Mouse (Mus musculus): ENCODE data around the gene Scamp2. TPM values are rescaled to one million over a fixed set of nuclear protein-coding genes. Genes with fewer than 3 reads are reported as not detected.

Gene Scamp2
- polyA plus RNA-seq, 1 experiment from 2014 or later, result 45.0 TPM

GRCm38 (mm10) chr9:57577144-57577849, 16.6 kb downstream of the Scamp2 start:
- no peak for ATAC-seq (ENCODE audit: low FRiP score)

GRCm38 (mm10) chr9:57584991-57585390, 24.2 kb downstream of the Scamp2 start:
- WGBS, result 88% methylated on average over 3 of the region's 3 CpGs

More at GRCm38 (mm10) chr9:57577144-57577849, 16.6 kb downstream of the Scamp2 start:
- H3K36me3 ChIP-seq (replicated peaks; ENCODE audit: control insufficient read depth, insufficient read depth), result peaks cover 55% of the 10 kb centered on the region
- H3K4me2 ChIP-seq (replicated peaks), result no peak overlapping the region
- 81% methylated on average over 6 of the region's 6 CpGs for WGBS
- no peak overlapping the region for H3K9ac ChIP-seq
- DNase-seq (ENCODE audit: low spot score), result no peak
- no peaks in the 10 kb centered on the region for H3K4me1 ChIP-seq (replicated peaks; ENCODE audit: control insufficient read depth, insufficient read depth, low read length)
- no peaks in the 10 kb centered on the region for H3K27me3 ChIP-seq (ENCODE audit: control insufficient read depth, insufficient read depth, low read length)
- H3K9me3 ChIP-seq (ENCODE audit: control insufficient read depth, low read length), result no peaks in the 10 kb centered on the region
- H3K27ac ChIP-seq, result no peak overlapping the region
- no peak overlapping the region for H3K4me3 ChIP-seq (replicated peaks; ENCODE audit: low read length)

DNA sequence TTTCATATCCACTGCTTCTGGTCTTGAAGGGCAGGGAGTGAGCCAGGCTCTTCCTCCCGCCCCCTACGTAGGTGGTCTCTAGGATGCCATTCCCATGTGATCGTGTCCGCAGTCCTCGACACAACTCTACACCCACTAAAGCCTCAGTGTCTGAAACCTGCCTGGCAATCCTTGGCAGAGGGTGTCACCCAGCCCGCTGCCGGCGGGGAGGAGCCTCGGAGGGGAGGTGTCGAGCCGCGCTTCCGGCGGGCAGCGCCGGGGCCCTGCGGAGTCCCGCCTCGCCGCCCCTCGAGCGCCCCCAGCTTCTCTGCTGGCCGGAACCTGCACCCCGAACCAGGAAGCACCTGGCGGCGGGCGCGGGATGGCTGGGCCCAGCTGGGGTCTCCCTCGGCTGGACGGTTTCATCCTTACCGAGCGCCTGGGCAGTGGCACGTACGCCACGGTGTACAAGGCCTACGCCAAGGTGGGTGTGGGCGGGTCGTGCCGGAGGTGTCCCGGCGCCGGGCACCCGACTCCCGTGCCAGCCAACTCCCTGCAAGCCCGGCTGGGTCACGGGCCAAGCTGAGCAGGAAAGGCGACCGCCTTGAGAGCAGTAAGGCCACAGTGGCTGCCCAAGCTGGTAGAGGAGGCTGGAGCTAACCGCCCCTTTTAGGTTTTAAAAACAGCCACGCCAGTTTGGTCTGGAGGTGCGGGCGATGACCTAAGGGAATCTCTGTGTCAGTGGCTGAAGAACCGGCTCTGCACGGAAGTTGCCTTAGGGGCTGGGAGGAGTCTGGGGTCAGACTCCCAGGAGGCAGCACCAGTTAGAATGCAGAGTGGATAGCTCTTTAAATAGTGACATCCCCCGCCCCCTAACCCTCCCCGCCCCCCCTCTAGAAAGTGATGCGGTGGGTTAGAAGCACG, 28.7 kb downstream of the Scamp2 start, which contains the start of gene Ulk3:
Ulk3 (plus strand) TSS at position 229 of the 903 bp plus-strand sequence.
- no peaks in the 10 kb centered on the region for H3K9me3 ChIP-seq (ENCODE audit: control insufficient read depth, low read length)
- ATAC-seq (ENCODE audit: low FRiP score), result peak; percentile 79
- peak within 1 kb of the TSS; percentile 55 for H3K4me3 ChIP-seq (replicated peaks; ENCODE audit: low read length)
- H3K36me3 ChIP-seq (replicated peaks; ENCODE audit: control insufficient read depth, insufficient read depth), result peaks cover 54% of the 10 kb centered on the region
- DNase-seq (ENCODE audit: low spot score), result peak; percentile 65
- WGBS, result under 1% methylated on average over 58 of the region's 58 CpGs
- peaks cover 8% of the 10 kb centered on the region for H3K4me1 ChIP-seq (replicated peaks; ENCODE audit: control insufficient read depth, insufficient read depth, low read length)
- H3K4me2 ChIP-seq (replicated peaks), result peak within 1 kb of the TSS; percentile 88
- H3K9ac ChIP-seq, result peak within 1 kb of the TSS; percentile 79
- no peaks in the 10 kb centered on the region for H3K27me3 ChIP-seq (ENCODE audit: control insufficient read depth, insufficient read depth, low read length)
- peak within 1 kb of the TSS; percentile 69 for H3K27ac ChIP-seq

More at GRCm38 (mm10) chr9:57584991-57585390, 24.2 kb downstream of the Scamp2 start:
- ATAC-seq (ENCODE audit: low FRiP score) (no peak), DNase-seq (ENCODE audit: low spot score) (no peak)
- H3K36me3 ChIP-seq (replicated peaks; ENCODE audit: control insufficient read depth, insufficient read depth), result peaks cover 76% of the 10 kb centered on the region
- H3K27ac ChIP-seq, result no peak overlapping the region
- H3K27me3 ChIP-seq (ENCODE audit: control insufficient read depth, insufficient read depth, low read length), result no peaks in the 10 kb centered on the region
- H3K9me3 ChIP-seq (ENCODE audit: control insufficient read depth, low read length), result no peaks in the 10 kb centered on the region
- peaks cover 2% of the 10 kb centered on the region for H3K4me1 ChIP-seq (replicated peaks; ENCODE audit: control insufficient read depth, insufficient read depth, low read length)
- H3K9ac ChIP-seq, result no peak overlapping the region
- no peak overlapping the region for H3K4me2 ChIP-seq (replicated peaks)
- H3K4me3 ChIP-seq (replicated peaks; ENCODE audit: low read length), result no peak overlapping the region

GRCm38 (mm10) chr9:57590726-57591125, 30.0 kb downstream of the Scamp2 start:
- no peak overlapping the region for H3K4me2 ChIP-seq (replicated peaks)
- H3K4me1 ChIP-seq (replicated peaks; ENCODE audit: control insufficient read depth, insufficient read depth, low read length), result peaks cover 8% of the 10 kb centered on the region
- no peak for ATAC-seq (ENCODE audit: low FRiP score)
- peaks cover 54% of the 10 kb centered on the region for H3K36me3 ChIP-seq (replicated peaks; ENCODE audit: control insufficient read depth, insufficient read depth)
- WGBS, result 32% methylated on average over 5 of the region's 5 CpGs
- peak overlapping the region; percentile 55; the same call in 1 of the 2 replicates for H3K4me3 ChIP-seq (replicated peaks; ENCODE audit: low read length)
- DNase-seq (ENCODE audit: low spot score), result no peak
- H3K9me3 ChIP-seq (ENCODE audit: control insufficient read depth, low read length), result no peaks in the 10 kb centered on the region
- H3K9ac ChIP-seq, result no peak overlapping the region
- H3K27me3 ChIP-seq (ENCODE audit: control insufficient read depth, insufficient read depth, low read length), result no peaks in the 10 kb centered on the region
- no peak overlapping the region for H3K27ac ChIP-seq

DNA sequence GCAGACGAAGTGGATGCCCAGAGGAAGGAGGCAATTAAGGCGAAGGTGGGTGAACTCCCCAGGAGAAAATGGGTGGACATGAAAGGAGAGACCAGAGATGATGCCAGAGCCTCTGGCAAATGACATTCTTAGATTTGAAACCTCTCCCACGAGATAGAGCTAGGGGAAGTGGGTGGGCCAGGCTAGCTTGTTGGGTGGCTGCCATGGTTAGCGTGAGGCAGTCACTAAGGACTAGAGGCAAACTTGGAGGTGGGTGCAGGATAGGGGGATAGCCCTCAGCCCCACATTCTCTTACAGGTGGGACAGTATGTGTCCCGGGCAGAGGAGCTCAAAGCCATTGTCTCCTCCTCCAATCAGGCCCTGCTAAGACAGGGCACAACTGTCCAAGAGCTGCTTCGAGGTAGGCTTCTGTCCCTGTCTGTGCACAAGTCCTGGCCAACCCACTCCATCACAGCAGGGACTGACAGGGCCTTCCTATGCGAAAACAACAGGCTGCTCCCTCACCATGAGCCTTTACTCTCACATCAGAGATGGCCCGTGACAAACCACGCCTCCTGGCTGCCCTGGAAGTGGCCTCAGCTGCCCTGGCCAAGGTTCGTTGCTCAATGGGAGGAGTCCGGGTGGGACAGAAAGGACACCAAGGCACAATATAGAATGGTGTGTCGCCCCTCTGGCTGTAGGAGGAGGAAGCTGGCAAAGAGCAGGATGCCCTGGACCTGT, 32.9 kb downstream of the Scamp2 start:
- Histone ChIP-seq H3K9me3 (ENCODE audit: control insufficient read depth, low read length) (no peaks in the 10 kb centered on the region), H3K4me1 (replicated peaks; ENCODE audit: control insufficient read depth, insufficient read depth, low read length) (peaks cover 16% of the 10 kb centered on the region), H3K9ac (no peak overlapping the region), H3K27me3 (ENCODE audit: control insufficient read depth, insufficient read depth, low read length) (no peaks in the 10 kb centered on the region), H3K36me3 (replicated peaks; ENCODE audit: control insufficient read depth, insufficient read depth) (peaks cover 34% of the 10 kb centered on the region), H3K27ac (no peak overlapping the region), H3K4me2 (replicated peaks) (no peak overlapping the region), H3K4me3 (replicated peaks; ENCODE audit: low read length) (no peak overlapping the region)
- ATAC-seq (ENCODE audit: low FRiP score) (no peak), DNase-seq (ENCODE audit: low spot score) (no peak)
- 39% methylated on average over 12 of the region's 12 CpGs for WGBS

- no peak for DNase-seq (ENCODE audit: low spot score)
- H3K4me1 ChIP-seq (replicated peaks; ENCODE audit: control insufficient read depth, insufficient read depth, low read length), result peaks cover 16% of the 10 kb centered on the region
- 70% methylated on average over 9 of the region's 9 CpGs for WGBS
These were observed 33.4 kb downstream of the Scamp2 start for GRCm38 (mm10) chr9:57594174-57594509.

DNA sequence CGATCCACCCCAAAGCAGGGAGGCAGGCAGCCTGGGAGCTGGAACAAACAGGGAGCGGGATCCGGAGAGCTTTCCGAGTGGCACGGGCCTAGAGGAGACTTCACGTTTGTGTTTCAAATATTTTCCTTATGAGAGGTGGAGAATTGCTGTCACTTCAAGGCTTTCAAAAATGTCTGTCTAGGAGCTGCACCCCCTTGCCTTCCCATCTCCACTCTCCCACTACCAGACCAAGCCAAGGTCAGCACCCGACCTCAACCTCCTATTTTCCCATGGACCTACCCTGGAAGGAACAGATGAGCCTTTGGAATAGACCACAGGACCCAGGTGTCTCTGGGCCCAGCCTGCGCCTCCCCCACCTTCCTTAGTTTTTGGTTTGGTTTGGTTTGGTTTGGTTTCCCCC, 36.5 kb downstream of the Scamp2 start:
- H3K4me1 ChIP-seq (replicated peaks; ENCODE audit: control insufficient read depth, insufficient read depth, low read length), result peaks cover 21% of the 10 kb centered on the region
- H3K9me3 ChIP-seq (ENCODE audit: control insufficient read depth, low read length), result no peaks in the 10 kb centered on the region
- peaks cover 32% of the 10 kb centered on the region for H3K36me3 ChIP-seq (replicated peaks; ENCODE audit: control insufficient read depth, insufficient read depth)
- H3K27ac ChIP-seq, result no peak overlapping the region
- H3K27me3 ChIP-seq (ENCODE audit: control insufficient read depth, insufficient read depth, low read length), result no peaks in the 10 kb centered on the region
- 86% methylated on average over 8 of the region's 8 CpGs for WGBS
- DNase-seq (ENCODE audit: low spot score), result no peak
- no peak overlapping the region for H3K9ac ChIP-seq
- ATAC-seq (ENCODE audit: low FRiP score), result no peak
- no peak overlapping the region for H3K4me3 ChIP-seq (replicated peaks; ENCODE audit: low read length)
- no peak overlapping the region for H3K4me2 ChIP-seq (replicated peaks)

More at GRCm38 (mm10) chr9:57594174-57594509, 33.4 kb downstream of the Scamp2 start:
- H3K27me3 ChIP-seq (ENCODE audit: control insufficient read depth, insufficient read depth, low read length), result no peaks in the 10 kb centered on the region
- no peaks in the 10 kb centered on the region for H3K9me3 ChIP-seq (ENCODE audit: control insufficient read depth, low read length)
- no peak overlapping the region for H3K4me2 ChIP-seq (replicated peaks)
- no peak overlapping the region for H3K4me3 ChIP-seq (replicated peaks; ENCODE audit: low read length)
- ATAC-seq (ENCODE audit: low FRiP score), result no peak
- no peak overlapping the region for H3K27ac ChIP-seq
- H3K9ac ChIP-seq, result no peak overlapping the region
- H3K36me3 ChIP-seq (replicated peaks; ENCODE audit: control insufficient read depth, insufficient read depth), result peaks cover 34% of the 10 kb centered on the region

DNA sequence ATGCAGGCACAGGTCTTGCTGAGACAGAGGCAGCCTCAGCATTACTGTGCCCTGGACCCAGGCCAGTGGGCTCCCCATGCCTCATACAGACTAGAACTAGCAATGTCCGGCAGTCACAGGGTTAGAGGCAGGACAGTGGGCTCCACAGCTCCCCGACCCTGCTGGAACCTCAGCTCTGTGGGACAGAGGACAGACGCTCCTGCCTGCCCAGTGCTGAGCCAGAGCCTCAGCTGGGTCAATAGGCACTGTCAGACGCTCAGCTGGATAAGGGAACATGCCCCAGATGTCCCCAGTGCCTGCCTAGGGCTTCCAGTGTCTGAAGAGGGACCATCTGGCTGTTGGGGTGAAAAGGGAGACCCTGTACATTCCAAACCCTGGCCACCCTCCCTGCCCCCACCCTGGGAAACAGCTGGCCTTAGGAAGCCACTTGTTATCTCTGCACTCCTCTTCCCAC, 37.2 kb downstream of the Scamp2 start:
- 23% methylated on average over 4 of the region's 4 CpGs for WGBS
- no peak overlapping the region for H3K9ac ChIP-seq
- H3K27ac ChIP-seq, result no peak overlapping the region
- no peak overlapping the region for H3K4me2 ChIP-seq (replicated peaks)
- H3K9me3 ChIP-seq (ENCODE audit: control insufficient read depth, low read length), result no peaks in the 10 kb centered on the region
- ATAC-seq (ENCODE audit: low FRiP score) (0 out of 2 replicates have a peak, but pooled peaks have one; percentile 10), DNase-seq (ENCODE audit: low spot score) (no peak)
- H3K4me1 ChIP-seq (replicated peaks; ENCODE audit: control insufficient read depth, insufficient read depth, low read length), result peaks cover 21% of the 10 kb centered on the region
- peaks cover 26% of the 10 kb centered on the region for H3K36me3 ChIP-seq (replicated peaks; ENCODE audit: control insufficient read depth, insufficient read depth)
- no peaks in the 10 kb centered on the region for H3K27me3 ChIP-seq (ENCODE audit: control insufficient read depth, insufficient read depth, low read length)
- H3K4me3 ChIP-seq (replicated peaks; ENCODE audit: low read length), result no peak overlapping the region
